Mouse (Mus musculus): ENCODE measurements at regions not wholly inside any gene's neighbourhood (a gene's known extent, or its start where the extent isn't known, plus 50 kb on each side); places are given as distances from the start of the nearest gene placed in this dataset.

DNA sequence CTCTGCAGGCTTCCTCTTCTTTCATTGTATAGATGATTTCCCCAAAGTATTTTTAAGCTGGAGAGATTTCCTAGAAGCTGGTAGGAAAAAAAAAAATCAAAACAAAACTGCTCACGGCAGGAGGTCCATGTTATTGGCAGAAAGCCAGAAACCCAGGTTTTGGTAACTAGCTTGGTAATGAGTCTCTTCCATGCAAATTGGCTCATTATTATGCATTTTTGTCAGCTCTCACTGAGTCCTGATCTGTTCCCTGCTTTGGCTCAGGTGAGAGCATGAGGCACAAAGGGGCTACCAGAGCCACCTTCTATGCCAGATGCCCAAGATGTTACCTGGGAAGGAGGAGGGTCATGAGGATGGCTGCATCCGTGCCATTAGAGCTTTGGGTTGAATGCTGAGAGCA, 146.3 kb upstream of the Vstm2b start:
- no peak for DNase-seq (ENCODE audit: low spot score)

DNA sequence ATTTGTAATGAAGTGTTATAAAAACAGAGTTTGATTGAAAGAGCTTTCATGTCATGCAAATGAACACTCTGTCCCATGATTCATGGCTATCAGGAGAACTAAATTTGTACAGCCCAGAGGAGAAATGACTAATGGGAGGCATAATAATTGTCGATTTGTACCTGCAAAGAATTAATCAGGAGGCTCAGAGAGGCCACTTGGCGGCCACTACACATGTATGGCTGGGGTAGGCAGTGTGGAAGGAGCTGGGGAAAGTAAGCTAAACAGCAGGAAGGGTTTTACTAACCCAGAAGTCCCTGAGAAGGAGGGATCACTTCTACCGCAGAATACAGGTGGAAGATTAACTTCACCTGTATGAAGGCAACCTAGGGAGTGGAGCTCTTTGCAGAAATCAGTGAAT, 145.9 kb upstream of the Vstm2b start:
- no peak for DNase-seq (ENCODE audit: low spot score)

DNA sequence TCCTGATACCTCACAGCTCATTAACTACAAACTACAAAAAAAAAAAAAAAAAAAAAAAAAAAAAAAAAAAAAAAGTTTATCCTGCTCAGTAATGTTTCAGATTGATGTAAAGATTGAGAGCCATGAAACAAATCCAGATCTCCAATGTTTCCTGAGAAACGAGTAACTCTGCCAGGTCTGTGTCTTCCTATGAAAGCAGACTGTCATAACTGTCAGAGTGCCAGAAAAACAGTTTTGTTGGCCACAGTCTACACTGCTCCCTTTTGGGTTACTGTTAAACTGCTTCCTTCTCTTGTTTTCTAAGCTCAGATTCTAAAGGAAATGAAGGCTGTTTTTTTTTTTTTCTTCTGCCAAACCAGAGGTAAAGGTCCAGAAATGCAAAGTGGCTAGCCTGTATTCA, 144.6 kb upstream of the Vstm2b start:
- no peak for DNase-seq (ENCODE audit: low spot score)

DNA sequence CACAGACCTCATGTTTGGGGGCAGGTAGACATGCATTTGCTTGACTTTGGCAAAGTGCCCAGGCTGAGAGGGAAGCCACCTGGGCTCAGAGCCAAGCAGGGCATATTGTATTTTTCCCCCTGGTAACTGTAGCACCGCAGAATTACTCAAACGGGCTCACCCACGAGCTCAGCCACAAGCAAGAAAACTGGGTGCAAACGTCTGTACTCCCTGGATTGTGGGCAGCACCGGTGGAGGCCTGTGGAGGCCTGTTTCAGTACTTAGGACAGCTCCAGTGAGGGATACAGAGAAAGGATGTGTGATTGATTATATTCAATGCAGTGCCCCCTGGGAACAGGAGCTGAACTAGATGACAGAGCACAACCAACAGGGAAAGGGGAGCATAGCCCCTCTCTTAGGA, 135.6 kb upstream of the Vstm2b start:
- DNase-seq (ENCODE audit: low spot score), result no peak

DNA sequence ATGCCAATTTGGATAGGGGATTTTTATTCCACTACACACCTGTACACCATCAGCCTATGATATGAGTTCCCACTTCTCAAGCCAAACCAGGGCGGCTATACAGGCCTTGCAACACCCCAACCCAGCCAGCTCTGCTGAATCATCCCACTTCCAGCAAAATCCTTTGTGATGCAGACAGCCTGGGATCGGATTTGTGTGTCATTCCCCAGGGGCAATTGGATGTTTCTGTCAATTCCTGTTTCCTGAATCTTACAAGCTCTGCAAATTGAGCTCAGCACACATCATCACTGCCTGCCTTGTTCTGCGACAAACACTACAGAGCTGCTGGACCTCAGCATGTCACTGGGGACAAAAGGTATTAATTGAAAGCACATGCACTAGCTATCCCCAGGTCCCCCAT, 132.0 kb upstream of the Vstm2b start:
- DNase-seq (ENCODE audit: low spot score), result no peak

DNA sequence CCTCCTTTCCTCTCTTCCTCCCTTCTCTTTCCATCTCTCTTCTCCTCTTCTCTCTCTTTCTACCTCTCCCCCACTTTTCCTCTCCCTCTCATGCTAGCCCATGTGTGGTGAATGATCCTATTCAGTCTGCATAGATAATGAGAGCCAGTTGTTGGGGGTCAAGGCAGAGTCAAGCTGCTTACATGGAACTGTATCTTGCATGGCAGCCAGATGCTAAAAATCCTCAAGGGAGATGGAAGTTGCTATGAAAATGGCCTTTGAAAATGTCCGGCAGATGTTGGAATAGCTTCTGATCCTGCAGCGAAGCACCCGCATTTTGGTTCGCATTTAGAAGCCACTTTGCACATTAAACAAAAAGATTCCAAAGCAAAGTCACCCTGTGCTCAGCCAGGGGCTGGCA, 121.9 kb upstream of the Vstm2b start:
- DNase-seq (ENCODE audit: low spot score), result no peak

DNA sequence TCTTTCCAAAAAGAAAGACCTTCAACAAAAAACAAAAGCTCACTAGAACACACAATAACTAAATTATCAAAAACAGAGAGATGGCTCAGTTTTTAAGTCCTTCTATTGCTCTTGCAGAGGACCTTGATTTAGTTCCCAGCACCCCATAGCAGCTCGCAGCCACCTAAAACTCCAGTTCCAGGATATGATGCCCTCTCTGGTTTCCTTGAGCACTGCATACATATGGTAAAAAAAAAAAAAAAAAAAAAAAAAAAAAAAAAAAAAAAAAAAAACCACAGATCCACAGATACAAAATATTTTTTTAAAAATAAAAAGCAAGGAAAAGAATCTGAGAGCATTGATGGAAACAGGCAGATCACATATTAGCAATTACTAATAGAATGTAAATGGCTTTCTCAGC, 113.2 kb upstream of the Vstm2b start:
- no peak for DNase-seq (ENCODE audit: low spot score)

DNA sequence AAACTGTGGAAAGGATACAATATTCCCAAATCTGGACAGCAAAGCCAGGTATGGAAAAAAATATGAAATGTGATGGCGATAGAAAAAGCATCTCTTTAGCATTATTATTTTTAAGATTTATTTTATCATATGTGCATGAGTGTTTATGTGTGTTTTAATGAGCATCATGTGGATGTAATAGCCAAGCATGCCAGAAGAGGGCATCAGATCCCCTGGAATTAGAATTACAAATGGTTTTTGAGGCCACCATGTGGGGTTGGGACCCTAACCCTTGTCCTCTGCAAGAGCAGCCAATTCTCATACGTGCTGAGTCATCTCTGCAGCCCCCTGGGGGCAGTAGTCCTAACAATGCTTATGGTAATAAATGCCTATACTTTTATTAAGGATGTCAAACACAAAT, 111.4 kb upstream of the Vstm2b start:
- no peak for DNase-seq (ENCODE audit: low spot score)

DNA sequence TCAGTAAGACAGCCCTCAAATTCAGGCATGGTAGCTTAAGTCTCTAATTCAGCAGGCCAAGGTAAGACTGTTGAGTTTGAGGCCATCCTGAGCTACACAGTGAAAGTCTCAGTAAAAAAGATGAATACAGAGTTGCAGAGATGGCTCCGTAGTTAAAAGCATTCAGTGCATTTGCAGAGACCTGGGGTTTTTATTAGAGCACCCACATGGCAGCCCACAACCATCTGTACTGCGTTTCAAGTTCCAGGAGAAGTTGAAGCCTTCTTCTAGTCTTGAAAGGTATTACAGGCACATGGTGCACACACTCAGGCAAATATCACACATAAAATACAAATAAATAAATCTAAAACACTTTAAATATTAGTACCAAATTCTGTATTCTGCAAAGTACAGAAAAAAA, 109.6 kb upstream of the Vstm2b start:
- DNase-seq (ENCODE audit: low spot score), result no peak

DNA sequence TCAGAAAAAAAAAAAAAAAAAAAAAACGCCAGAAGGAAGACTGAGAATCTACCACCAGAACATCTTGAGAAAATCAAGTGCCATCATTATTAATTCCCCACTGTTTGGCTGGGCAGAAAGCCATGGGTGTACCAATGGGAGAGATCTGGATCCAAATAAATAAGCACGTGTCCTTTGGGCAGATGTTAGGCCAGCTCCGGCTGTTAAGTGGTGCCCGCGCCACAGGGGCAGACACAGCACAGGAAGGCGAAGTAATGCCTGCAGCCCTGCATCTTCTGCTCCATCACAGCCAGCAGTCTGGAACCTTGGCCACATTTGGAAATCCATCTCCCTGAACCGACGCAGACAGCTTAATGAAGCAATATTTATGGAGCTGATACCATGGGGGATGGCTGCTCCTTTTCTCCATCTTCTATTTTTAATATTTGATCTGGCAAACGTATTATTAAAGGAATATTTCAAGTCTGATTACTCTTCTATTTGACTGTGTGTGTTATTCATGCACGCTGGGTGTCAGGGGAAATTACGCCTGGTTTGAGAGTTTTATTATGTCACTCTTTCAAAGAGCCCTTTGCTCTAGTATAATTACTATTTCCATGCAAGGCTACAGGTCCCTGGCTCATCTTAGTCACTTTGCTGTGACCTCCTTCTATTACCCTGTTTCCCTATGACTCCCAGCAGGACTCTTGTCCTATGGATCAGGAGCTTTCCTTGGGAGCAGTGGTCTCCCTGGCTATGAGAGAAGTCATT, 103.5 kb upstream of the Vstm2b start:
- no peak for DNase-seq (ENCODE audit: low spot score)

DNA sequence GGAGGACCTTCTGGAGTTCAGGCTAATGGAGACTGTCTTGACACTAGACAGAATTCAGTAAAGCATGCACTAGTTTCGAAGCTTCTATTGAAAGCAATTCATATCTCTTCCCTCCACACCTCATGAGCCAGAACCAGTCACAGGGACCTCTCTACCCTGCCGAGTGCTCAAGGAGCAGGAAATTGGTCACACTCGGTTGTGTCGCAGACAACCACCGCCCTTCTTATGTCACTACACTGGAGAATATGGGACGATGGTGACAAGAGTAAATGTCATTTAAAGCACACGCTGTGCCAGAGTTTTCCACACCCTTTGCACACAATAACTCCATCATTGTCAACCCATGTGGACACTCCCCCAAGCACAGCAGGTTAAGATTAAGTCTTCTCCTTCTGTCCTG, 98.3 kb upstream of the Vstm2b start:
- no peak for DNase-seq (ENCODE audit: low spot score)

DNA sequence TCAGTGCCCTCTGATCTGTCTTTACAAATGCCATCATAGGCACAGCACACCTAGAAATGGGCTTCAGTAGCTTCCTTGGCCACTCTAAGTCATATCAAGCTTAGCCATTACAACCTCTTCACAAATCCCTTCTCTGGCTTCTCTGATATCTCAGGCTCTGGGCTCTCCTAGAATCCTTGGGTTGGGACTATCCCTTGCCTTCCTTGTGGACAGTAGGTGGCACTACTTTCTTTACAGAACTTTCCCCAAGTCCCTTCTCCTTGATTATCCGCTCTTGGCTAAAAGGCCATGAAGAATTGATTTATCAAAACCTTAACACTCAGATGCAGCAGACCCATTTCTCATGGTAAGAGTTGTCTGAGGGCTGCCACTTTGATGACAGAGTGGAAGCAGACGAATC, 96.8 kb upstream of the Vstm2b start:
- DNase-seq (ENCODE audit: low spot score), result no peak

DNA sequence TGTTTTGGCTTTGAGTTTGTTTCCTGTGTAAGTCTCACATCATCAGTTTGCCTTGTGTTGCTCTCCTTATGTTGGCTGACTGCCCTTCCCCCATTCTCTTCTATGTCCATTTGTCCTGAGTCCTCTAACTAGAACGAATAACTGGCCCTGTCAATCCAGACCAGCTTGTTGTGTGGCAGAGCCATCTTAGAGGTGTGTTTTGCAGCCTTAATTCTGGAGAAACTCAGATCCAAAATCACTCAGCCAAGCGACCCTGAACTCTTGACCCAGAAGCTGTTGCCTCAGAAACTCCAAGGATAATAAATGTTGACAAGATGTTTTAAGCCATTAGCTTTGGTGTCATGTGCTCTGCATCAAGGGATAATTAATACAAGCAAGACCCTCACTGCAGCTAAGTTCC, 92.9 kb upstream of the Vstm2b start:
- DNase-seq (ENCODE audit: low spot score), result no peak

DNA sequence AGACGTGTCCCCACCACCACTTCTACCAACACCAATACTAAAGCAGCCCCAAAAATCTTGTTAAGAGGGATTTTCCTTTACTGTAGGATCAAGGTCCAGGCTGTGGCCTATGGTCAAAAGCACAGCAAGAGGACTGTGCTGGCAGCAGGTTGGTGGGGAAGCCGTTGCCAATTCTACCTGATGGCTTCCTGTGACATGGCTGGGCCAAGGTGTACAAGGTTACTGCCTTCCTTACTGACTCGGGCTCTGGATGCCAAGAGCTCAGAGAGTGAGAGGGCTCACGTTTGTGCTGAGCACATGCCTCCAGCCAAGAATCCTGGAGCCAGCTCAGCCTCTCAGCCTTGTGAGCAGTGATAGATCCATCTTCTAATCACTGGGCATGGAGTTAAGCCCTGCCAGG, 92.3 kb upstream of the Vstm2b start:
- DNase-seq (ENCODE audit: low spot score), result no peak

DNA sequence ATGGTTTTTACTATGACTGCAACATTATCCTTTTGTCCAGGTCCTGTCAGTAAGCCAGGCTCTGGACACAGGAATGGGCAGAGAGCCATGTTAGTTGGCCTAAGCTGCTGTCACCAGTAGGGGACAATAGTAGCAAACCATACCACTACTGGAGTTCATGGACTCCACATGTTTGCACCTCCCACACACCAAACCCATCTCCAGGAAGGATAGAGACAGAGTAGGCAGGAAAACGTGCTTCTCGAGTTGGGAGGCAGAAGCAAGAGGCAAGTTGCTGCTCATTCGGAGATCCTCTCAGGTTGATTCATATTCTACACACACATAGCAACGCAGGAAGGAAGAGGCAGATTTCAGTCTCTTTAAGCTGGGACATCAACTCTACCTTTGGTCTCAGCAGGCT, 85.2 kb upstream of the Vstm2b start:
- no peak for DNase-seq (ENCODE audit: low spot score)

DNA sequence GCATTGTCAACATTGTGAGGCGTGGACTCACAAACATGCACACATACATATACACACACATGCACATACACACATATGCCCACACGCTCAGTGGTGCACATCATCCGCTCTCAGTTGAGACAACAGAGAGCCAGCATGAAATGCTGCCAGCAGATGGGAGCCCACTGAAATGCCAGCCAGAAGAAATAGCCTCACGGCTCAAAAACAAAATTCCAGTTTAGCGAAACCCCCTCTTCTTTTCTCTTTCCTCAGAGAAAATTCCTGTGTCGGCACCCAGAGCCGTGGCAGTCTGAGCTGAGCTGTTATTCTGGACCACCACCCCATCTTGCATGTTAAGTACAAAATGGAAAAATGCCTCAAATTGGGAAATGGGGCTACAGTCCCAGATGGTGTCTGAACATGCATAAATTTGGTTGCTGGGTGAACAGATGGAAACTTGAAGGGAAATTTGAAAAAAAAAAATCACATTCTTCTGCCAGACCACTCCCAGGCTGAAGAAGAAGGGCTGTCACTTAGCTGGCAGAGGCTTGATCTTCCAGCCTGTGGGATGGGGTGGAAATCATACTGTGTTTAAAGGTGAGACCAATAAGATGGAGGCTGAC, 72.9 kb upstream of the Vstm2b start:
- DNase-seq (ENCODE audit: low spot score), result no peak

DNA sequence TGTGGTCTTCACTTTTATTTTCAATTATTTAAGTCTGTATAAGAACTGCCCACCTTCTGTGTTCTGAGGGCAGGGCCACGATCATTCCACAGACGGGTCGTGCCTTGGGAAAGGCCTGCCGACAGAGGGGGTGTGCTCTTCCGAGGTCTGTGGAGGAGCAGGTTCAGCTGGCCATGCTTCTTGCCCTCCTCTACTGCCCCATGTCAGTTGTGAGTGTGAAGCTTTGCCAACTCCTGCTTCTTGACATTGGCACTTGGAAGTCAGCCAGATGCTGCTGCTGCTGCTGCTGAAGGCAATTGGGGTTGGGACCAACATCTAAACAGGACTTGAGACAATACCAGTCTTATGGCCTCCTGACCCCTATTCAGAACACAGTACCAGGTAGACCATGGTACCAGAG, 68.6 kb upstream of the Vstm2b start:
- DNase-seq (ENCODE audit: low spot score), result no peak

DNA sequence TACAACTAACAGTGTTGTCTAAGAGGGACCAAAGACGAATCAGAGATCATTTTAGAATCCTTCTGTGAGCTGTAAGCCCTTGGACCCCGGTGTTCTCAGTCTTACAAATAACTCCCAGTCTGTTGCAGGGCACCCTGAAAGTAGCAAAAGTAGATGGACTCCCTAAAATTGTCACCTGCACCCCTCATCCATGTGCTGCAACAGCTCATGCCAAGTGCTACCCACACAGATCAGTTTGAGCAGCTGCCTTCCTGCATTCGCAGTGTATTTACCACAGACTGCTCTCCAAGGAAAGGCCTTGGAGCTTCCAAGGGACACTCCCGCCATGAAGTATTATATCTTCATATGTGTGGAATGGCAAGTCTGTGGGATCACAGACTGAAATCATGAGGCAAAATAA, 66.5 kb upstream of the Vstm2b start:
- DNase-seq (ENCODE audit: low spot score), result no peak

DNA sequence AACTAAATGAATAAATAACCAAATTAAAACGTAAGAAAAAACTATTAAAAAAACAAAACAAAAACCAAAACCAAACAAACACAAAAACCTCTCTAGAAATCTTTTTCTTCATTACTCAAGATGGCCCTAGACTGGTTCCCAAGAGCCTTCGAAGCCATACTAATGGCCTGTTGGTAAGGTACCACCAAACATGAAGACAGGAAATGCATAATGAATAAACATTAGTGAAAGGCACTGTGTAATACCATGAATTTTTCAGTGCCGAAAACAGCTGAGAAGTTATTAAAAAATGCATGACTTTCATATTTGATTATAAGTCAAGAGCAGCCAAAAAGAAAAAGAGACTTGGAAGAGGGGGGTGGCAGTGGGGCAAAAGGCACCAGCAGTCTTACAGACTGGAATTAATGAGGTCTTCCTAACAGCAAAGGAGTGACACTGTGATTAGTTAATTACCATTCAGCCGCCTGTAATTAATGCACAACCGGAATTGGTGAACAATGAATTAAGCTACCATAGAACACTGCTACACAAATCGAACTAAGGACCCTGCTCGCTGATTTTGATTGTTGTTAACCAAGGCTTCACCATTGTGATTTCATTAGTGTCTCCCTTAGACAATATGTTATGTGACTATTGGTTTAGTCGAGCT, 55.7 kb upstream of the Vstm2b start:
- no peak for DNase-seq (ENCODE audit: low spot score)

DNA sequence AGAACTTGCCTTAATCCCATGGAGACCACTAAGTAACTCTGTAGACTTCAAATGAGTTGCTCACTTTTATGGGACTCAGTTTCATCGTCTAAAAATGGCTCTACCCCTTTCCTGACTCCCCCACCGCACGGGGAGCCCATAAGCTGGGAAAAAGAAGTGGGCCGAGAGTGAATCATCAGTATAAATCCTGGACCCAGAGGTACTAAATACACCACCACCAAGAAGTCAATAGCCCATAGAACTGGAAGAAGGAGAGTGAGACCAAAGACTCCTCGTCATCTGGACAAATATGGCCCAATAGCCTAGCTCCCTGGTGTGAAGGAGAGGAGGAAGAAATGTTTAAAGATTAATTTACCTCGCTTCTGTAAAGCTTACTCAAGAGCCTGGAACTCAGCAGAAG, 51.6 kb upstream of the Vstm2b start:
- no peak for DNase-seq (ENCODE audit: low spot score)
